Mouse (Mus musculus): Measurements from ENCODE around the gene Gsdma3.
A peak's percentile ranks its signal among the peaks of the same experiment; 100 is the strongest.
"Not testable (repeated sequence)": the region's sequence is repeated elsewhere in the genome, so short reads cannot be mapped to it uniquely, and the experiment has no call there.

Gene Gsdma3

GRCm38 (mm10) chr11:98595955-98596354, 30.2 kb upstream of the Gsdma3 start:
- DNase-seq (ENCODE audit: low spot score in 2 of 2) = no peak

- no peak for DNase-seq (ENCODE audit: low spot score in 2 of 2)
Observed at GRCm38 (mm10) chr11:98597363-98597762, 28.8 kb upstream of the Gsdma3 start.

GRCm38 (mm10) chr11:98597991-98598390, 28.2 kb upstream of the Gsdma3 start, which contains the start of gene Lrrc3c:
TSS of gene Lrrc3c (plus strand) at chr11:98598291.
- DNase-seq (ENCODE audit: low spot score in 2 of 2) = no peak

- no peak for DNase-seq (ENCODE audit: low spot score in 2 of 2)
Observed at GRCm38 (mm10) chr11:98598851-98599290, 27.3 kb upstream of the Gsdma3 start.

- no peak for DNase-seq (ENCODE audit: low spot score in 2 of 2)
Observed at GRCm38 (mm10) chr11:98599291-98599690, 26.9 kb upstream of the Gsdma3 start.

- DNase-seq (ENCODE audit: low spot score in 2 of 2) = peak in 1 of 2 experiments; percentile 18
Observed at GRCm38 (mm10) chr11:98602090-98602690, 24.0 kb upstream of the Gsdma3 start.

- DNase-seq (ENCODE audit: low spot score in 2 of 2) = no peak
Observed at GRCm38 (mm10) chr11:98603953-98604352, 22.2 kb upstream of the Gsdma3 start.

GRCm38 (mm10) chr11:98604911-98605310, 21.2 kb upstream of the Gsdma3 start:
- not testable (repeated sequence) for DNase-seq (ENCODE audit: low spot score in 2 of 2)

- no peak for DNase-seq (ENCODE audit: low spot score in 2 of 2)
Observed at GRCm38 (mm10) chr11:98606763-98607162, 19.4 kb upstream of the Gsdma3 start.

GRCm38 (mm10) chr11:98620791-98621190, 5.4 kb upstream of the Gsdma3 start:
- DNase-seq (ENCODE audit: low spot score in 2 of 2) = no peak

- not testable (repeated sequence) for DNase-seq (ENCODE audit: low spot score in 2 of 2)
Observed at GRCm38 (mm10) chr11:98623981-98624380, 2.2 kb upstream of the Gsdma3 start.

GRCm38 (mm10) chr11:98624381-98624780, 1.8 kb upstream of the Gsdma3 start:
- DNase-seq (ENCODE audit: low spot score in 2 of 2) = not testable (repeated sequence)

GRCm38 (mm10) chr11:98628706-98629105, 2.5 kb downstream of the Gsdma3 start:
- DNase-seq (ENCODE audit: low spot score in 2 of 2) = no peak

- DNase-seq (ENCODE audit: low spot score in 2 of 2) = no peak
Observed at GRCm38 (mm10) chr11:98630646-98631045, 4.5 kb downstream of the Gsdma3 start.

GRCm38 (mm10) chr11:98635312-98635970, 9.3 kb downstream of the Gsdma3 start:
- peak in 1 of 2 experiments; percentile 58 for DNase-seq (ENCODE audit: low spot score in 2 of 2)

- DNase-seq (ENCODE audit: low spot score in 2 of 2) = no peak
Observed at GRCm38 (mm10) chr11:98637501-98637900, 11.3 kb downstream of the Gsdma3 start.

- DNase-seq (ENCODE audit: low spot score in 2 of 2) = no peak
Observed at GRCm38 (mm10) chr11:98640091-98640490, 13.9 kb downstream of the Gsdma3 start.

- no peak for DNase-seq (ENCODE audit: low spot score in 2 of 2)
Observed at GRCm38 (mm10) chr11:98644757-98645156, 18.6 kb downstream of the Gsdma3 start.

GRCm38 (mm10) chr11:98645946-98646345, 19.8 kb downstream of the Gsdma3 start:
- no peak for DNase-seq (ENCODE audit: low spot score in 2 of 2)

- DNase-seq (ENCODE audit: low spot score in 2 of 2) = no peak
Observed at GRCm38 (mm10) chr11:98646459-98646858, 20.3 kb downstream of the Gsdma3 start, which contains the start of gene Gsdma2. TSS of gene Gsdma2 (plus strand) at chr11:98646759.

- not testable (repeated sequence) for DNase-seq (ENCODE audit: low spot score in 2 of 2)
Observed at GRCm38 (mm10) chr11:98655076-98655475, 28.9 kb downstream of the Gsdma3 start.

- no peak for DNase-seq (ENCODE audit: low spot score in 2 of 2)
Observed at GRCm38 (mm10) chr11:98660517-98660916, 34.4 kb downstream of the Gsdma3 start.

- no peak for DNase-seq (ENCODE audit: low spot score in 2 of 2)
Observed at GRCm38 (mm10) chr11:98664091-98664490, 37.9 kb downstream of the Gsdma3 start, which contains the start of gene Gsdma. TSS of gene Gsdma (plus strand) at chr11:98664351.

All from urinary bladder, postnatal 4 days (tissue).